Mouse (Mus musculus): ENCODE data around the gene Tlr9. TPM values are rescaled to one million over a fixed set of nuclear protein-coding genes. Genes with fewer than 3 reads are reported as not detected.

Tlr9 gene
- polyA plus RNA-seq (2014; fragmentation: Illumina TruSeq; extraction: RNeasy Lipid Tissue Mini Kit (QIAGEN cat#74804); ENCODE audit: low read depth, low replicate concordance): 0.06 TPM

DNA sequence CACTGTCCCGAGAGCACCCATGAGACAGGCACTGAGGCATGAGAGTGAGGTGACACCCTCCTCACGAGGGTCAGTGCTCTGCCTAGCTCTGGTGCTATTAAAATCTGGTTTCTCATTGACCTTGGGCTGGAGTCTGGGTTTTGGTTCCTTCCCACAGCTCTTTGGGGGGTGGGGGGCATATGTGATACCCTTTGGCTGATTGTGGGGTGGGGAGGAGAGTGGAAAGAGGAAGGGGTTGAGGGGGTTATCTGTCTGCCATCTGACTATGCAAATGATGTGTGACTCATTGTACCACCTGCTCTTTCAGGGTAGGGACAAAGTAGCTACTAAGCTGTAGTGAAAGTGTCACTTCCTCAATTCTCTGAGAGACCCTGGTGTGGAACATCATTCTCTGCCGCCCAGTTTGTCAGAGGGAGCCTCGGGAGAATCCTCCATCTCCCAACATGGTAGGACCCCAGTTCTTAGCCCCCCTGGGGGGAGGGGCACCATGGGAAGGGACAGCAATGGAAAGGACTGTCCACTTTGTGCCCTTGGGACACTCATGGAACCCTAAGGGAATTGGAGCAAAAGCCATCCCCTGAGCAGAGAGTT, at the start of gene Tlr9:
Gene Tlr9, plus strand, starts transcription at position 338 of the 591 bp plus-strand sequence.

GRCm38 (mm10) chr9:106199535-106200272, 22.7 kb upstream of the Tlr9 start, which contains the start of gene Ppm1m:
TSS of gene Ppm1m (minus strand) at chr9:106199746.

DNA sequence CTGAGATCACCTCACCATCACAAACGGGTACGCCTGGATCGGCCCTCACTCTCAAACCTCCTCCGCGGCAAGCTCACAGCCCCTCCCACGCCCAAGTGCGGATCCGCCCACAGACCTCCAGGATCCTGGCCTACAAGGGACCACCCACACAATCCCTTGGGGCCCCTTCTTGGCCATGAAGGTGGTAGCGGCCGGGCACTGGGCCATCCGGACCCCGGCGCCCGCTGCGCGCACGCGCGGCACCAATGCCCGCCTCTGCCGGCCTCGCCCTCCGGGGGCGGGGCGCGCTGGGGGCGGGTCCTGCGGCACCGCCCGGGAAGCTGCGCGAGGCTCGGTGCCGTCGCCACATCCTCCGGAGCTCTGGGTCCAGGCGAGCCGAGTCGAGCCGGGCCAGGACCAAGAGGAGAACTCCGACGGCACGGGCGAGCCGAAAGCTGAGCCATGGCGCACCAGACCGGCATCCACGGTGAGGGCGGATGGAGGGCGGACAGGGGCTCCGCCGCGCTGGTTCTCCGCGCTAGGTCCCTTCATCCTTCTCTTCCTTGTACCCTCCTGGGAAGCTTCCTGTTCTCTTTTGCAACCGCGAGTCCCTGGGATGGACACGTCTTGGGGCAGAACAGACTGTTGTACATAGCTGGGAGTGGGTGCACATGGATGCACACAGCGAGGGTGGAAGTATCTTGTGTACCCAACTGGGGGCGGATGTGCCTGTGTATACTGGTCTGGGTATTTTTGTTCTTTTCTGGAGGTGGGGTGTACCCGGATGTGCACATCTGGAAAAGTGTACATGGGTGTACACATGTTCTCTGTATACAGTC, 19.4 kb upstream of the Tlr9 start, which contains the start of gene Twf2:
Gene Twf2, plus strand, starts transcription at position 290 of the 818 bp plus-strand sequence.

Other genes with a start within 250 kb of the Tlr9 start
- 2.8 TPM for gene Col6a4, start 125.8 kb upstream of the Tlr9 start, polyA plus RNA-seq (2014; fragmentation: Illumina TruSeq; extraction: RNeasy Lipid Tissue Mini Kit (QIAGEN cat#74804); ENCODE audit: low read depth, low replicate concordance)
- 1.6 TPM for gene Glyctk, start 64.5 kb upstream of the Tlr9 start, polyA plus RNA-seq (2014; fragmentation: Illumina TruSeq; extraction: RNeasy Lipid Tissue Mini Kit (QIAGEN cat#74804); ENCODE audit: low read depth, low replicate concordance)
- gene Wdr82, start 51.7 kb upstream of the Tlr9 start, polyA plus RNA-seq (2014; fragmentation: Illumina TruSeq; extraction: RNeasy Lipid Tissue Mini Kit (QIAGEN cat#74804); ENCODE audit: low read depth, low replicate concordance): 53.5 TPM
- gene Ppm1m, start 22.9 kb upstream of the Tlr9 start, polyA plus RNA-seq (2014; fragmentation: Illumina TruSeq; extraction: RNeasy Lipid Tissue Mini Kit (QIAGEN cat#74804); ENCODE audit: low read depth, low replicate concordance): 4.2 TPM
- gene Twf2, start 19.5 kb upstream of the Tlr9 start, polyA plus RNA-seq (2014; fragmentation: Illumina TruSeq; extraction: RNeasy Lipid Tissue Mini Kit (QIAGEN cat#74804); ENCODE audit: low read depth, low replicate concordance): not detected
- 30.3 TPM for gene Alas1, start 26.1 kb downstream of the Tlr9 start, polyA plus RNA-seq (2014; fragmentation: Illumina TruSeq; extraction: RNeasy Lipid Tissue Mini Kit (QIAGEN cat#74804); ENCODE audit: low read depth, low replicate concordance)
- gene Poc1a, start 58.5 kb downstream of the Tlr9 start, polyA plus RNA-seq (2014; fragmentation: Illumina TruSeq; extraction: RNeasy Lipid Tissue Mini Kit (QIAGEN cat#74804); ENCODE audit: low read depth, low replicate concordance): 4.0 TPM
- 1.4 TPM for gene Dusp7, start 146.0 kb downstream of the Tlr9 start, polyA plus RNA-seq (2014; fragmentation: Illumina TruSeq; extraction: RNeasy Lipid Tissue Mini Kit (QIAGEN cat#74804); ENCODE audit: low read depth, low replicate concordance)
- 24.2 TPM for gene Rpl29, start 206.9 kb downstream of the Tlr9 start, polyA plus RNA-seq (2014; fragmentation: Illumina TruSeq; extraction: RNeasy Lipid Tissue Mini Kit (QIAGEN cat#74804); ENCODE audit: low read depth, low replicate concordance)
- 0.17 TPM for gene Acy1, start 215.7 kb downstream of the Tlr9 start, polyA plus RNA-seq (2014; fragmentation: Illumina TruSeq; extraction: RNeasy Lipid Tissue Mini Kit (QIAGEN cat#74804); ENCODE audit: low read depth, low replicate concordance)
- 4.2 TPM for gene Abhd14b, start 224.9 kb downstream of the Tlr9 start, polyA plus RNA-seq (2014; fragmentation: Illumina TruSeq; extraction: RNeasy Lipid Tissue Mini Kit (QIAGEN cat#74804); ENCODE audit: low read depth, low replicate concordance)
- gene Abhd14a, start 225.1 kb downstream of the Tlr9 start, polyA plus RNA-seq (2014; fragmentation: Illumina TruSeq; extraction: RNeasy Lipid Tissue Mini Kit (QIAGEN cat#74804); ENCODE audit: low read depth, low replicate concordance): 6.0 TPM
- 1.0 TPM for gene Pcbp4, start 230.7 kb downstream of the Tlr9 start, polyA plus RNA-seq (2014; fragmentation: Illumina TruSeq; extraction: RNeasy Lipid Tissue Mini Kit (QIAGEN cat#74804); ENCODE audit: low read depth, low replicate concordance)
- 8.2 TPM for gene Gpr62, start 243.3 kb downstream of the Tlr9 start, polyA plus RNA-seq (2014; fragmentation: Illumina TruSeq; extraction: RNeasy Lipid Tissue Mini Kit (QIAGEN cat#74804); ENCODE audit: low read depth, low replicate concordance)

Measured in testis, adult 10 weeks (tissue).